Mouse (Mus musculus) MEL (cell line): ENCODE data around the gene Dclre1b. TPM values are rescaled to one million over a fixed set of nuclear protein-coding genes. Genes with fewer than 3 reads are reported as not detected.

Source experiments
- DNase-seq: peaks from one replicate; pipeline ENCODE4 v3.0.0; 2011; ENCODE audit warnings: low read depth, low spot score
- H3K27ac ChIP-seq: 2 replicates; pipeline ENCODE4 v1.5.1; 2012; ENCODE audit warnings: low read depth, mild to moderate bottlenecking, control low read depth, low read length, moderate library complexity; ENCODE audit not compliant: control insufficient read depth
- H3K27me3 ChIP-seq, 2 experiments: fragments of 150-350 bp in 1 of 2; sonication (generic) in 1 of 2; 2 replicates each; pipeline ENCODE4 v1.6.1; 2012; ENCODE audit warnings: low read length in 2 of 2, mild to moderate bottlenecking in 2 of 2, improper control_type of control experiment in 1 of 2, moderate library complexity in 1 of 2; ENCODE audit not compliant: insufficient read depth in 2 of 2, control insufficient read depth in 1 of 2
- H3K36me3 ChIP-seq, 2 experiments: 2 replicates each; pipeline ENCODE4 v1.6.1; 2012 to 2014; ENCODE audit warnings: low read length in 2 of 2, improper control_type of control experiment in 1 of 2, inconsistent platforms in 1 of 2, mild to moderate bottlenecking in 1 of 2; ENCODE audit not compliant: insufficient read depth in 2 of 2, control insufficient read depth in 1 of 2
- H3K4me1 ChIP-seq, 2 experiments: fragments of 150-350 bp in 1 of 2; sonication (generic) in 1 of 2; 2 replicates each; pipeline ENCODE4 v1.6.1; 2012; ENCODE audit warnings: low read length in 2 of 2, improper control_type of control experiment in 1 of 2, mild to moderate bottlenecking in 1 of 2; ENCODE audit not compliant: insufficient read depth in 2 of 2, control insufficient read depth in 1 of 2
- H3K4me3 ChIP-seq, 2 experiments: fragments of 150-350 bp in 1 of 2; sonication (generic) in 1 of 2; 2 replicates each; pipeline ENCODE4 v1.5.1; 2012; ENCODE audit warnings: low read depth in 2 of 2, low read length in 2 of 2, mild to moderate bottlenecking in 2 of 2, moderate library complexity in 2 of 2, control low read depth in 1 of 2, improper control_type of control experiment in 1 of 2; ENCODE audit not compliant: control insufficient read depth in 1 of 2, insufficient read depth in 1 of 2
- H3K79me2 ChIP-seq: 2 replicates; pipeline ENCODE4 v1.6.1; 2012; ENCODE audit warnings: mild to moderate bottlenecking, low read length, moderate library complexity; ENCODE audit not compliant: control insufficient read depth, poor library complexity, insufficient read depth
- H3K9ac ChIP-seq: 2 replicates; pipeline ENCODE4 v1.6.1; 2012; ENCODE audit warnings: low read depth, mild to moderate bottlenecking, control low read depth, low read length, moderate library complexity; ENCODE audit not compliant: control insufficient read depth, poor library complexity, severe bottlenecking
- H3K9me3 ChIP-seq: fragments of 150-350 bp; sonication (generic); replicated peaks from 2 replicates; pipeline ENCODE4 v1.6.1; 2012; ENCODE audit warnings: mild to moderate bottlenecking, low read length, improper control_type of control experiment, moderate library complexity; ENCODE audit not compliant: insufficient read depth
- BHLHE40 ChIP-seq: IDR thresholded peaks from 2 replicates; pipeline ENCODE4 v1.6.1; 2012; ENCODE audit warnings: low read depth, mild to moderate bottlenecking, inconsistent platforms, low read length, improper control_type of control experiment, borderline replicate concordance
- CHD1 ChIP-seq: IDR thresholded peaks from 2 replicates; pipeline ENCODE4 v1.6.1; 2012; ENCODE audit warnings: low read depth, mild to moderate bottlenecking, inconsistent platforms, low read length, improper control_type of control experiment
- CHD2 ChIP-seq: IDR thresholded peaks from 2 replicates; pipeline ENCODE4 v1.6.1; 2011; ENCODE audit warnings: low read length, improper control_type of control experiment
- CTCF ChIP-seq, 3 experiments: IDR thresholded peaks in 2 of 3; conservative IDR thresholded peaks in 1 of 3; 2 replicates each; pipeline ENCODE4 v1.5.1; 2011 to 2012; ENCODE audit warnings: low read length in 3 of 3, low read depth in 2 of 3, mild to moderate bottlenecking in 2 of 3, improper control_type of control experiment in 1 of 3, inconsistent platforms in 1 of 3, mixed read lengths in 1 of 3, moderate library complexity in 1 of 3; ENCODE audit not compliant: control insufficient read depth in 1 of 3, insufficient read depth in 1 of 3, poor library complexity in 1 of 3, severe bottlenecking in 1 of 3
- E2F4 ChIP-seq: IDR thresholded peaks from 2 replicates; pipeline ENCODE4 v1.6.1; 2011; ENCODE audit warnings: low read depth, low read length, improper control_type of control experiment, borderline replicate concordance
- GABPA ChIP-seq: IDR thresholded peaks from 2 replicates; pipeline ENCODE4 v1.6.1; 2012; ENCODE audit warnings: low read depth, mild to moderate bottlenecking, inconsistent platforms, low read length, improper control_type of control experiment, moderate library complexity
- GATA1 ChIP-seq: IDR thresholded peaks from 2 replicates; pipeline ENCODE4 v1.6.1; 2011; ENCODE audit warnings: low read depth, low read length, improper control_type of control experiment
- HCFC1 ChIP-seq: IDR thresholded peaks from 2 replicates; pipeline ENCODE4 v1.6.1; 2012; ENCODE audit warnings: low read depth, mild to moderate bottlenecking, inconsistent platforms, low read length, improper control_type of control experiment, moderate library complexity
- KAT2A ChIP-seq: conservative IDR thresholded peaks from 2 replicates; pipeline ENCODE4 v1.6.1; 2012; ENCODE audit warnings: low read depth, low read length, improper control_type of control experiment, inconsistent platforms
- MAX ChIP-seq: IDR thresholded peaks from 2 replicates; pipeline ENCODE4 v1.6.1; 2011; ENCODE audit warnings: low read length, improper control_type of control experiment
- MAZ ChIP-seq: IDR thresholded peaks from 2 replicates; pipeline ENCODE4 v1.6.1; 2012; ENCODE audit warnings: low read depth, mild to moderate bottlenecking, inconsistent platforms, low read length, improper control_type of control experiment
- MEF2A ChIP-seq: IDR thresholded peaks from 2 replicates; pipeline ENCODE4 v1.6.1; 2014; ENCODE audit warnings: low read depth, mild to moderate bottlenecking, inconsistent platforms, low read length, improper control_type of control experiment; ENCODE audit not compliant: poor library complexity, insufficient replicate concordance, severe bottlenecking; ENCODE audit errors: extremely low read depth
- MYC ChIP-seq: IDR thresholded peaks from 2 replicates; pipeline ENCODE4 v1.6.1; 2011; ENCODE audit warnings: low read depth, mild to moderate bottlenecking, low read length, improper control_type of control experiment, moderate library complexity
- NELFE ChIP-seq: IDR thresholded peaks from 2 replicates; pipeline ENCODE4 v1.6.1; 2011; ENCODE audit warnings: low read depth, low read length, improper control_type of control experiment
- NRF1 ChIP-seq: IDR thresholded peaks from 2 replicates; pipeline ENCODE4 v1.6.1; 2014; ENCODE audit warnings: low read depth, mild to moderate bottlenecking, inconsistent platforms, low read length, improper control_type of control experiment, moderate library complexity; ENCODE audit not compliant: poor library complexity, insufficient read depth, severe bottlenecking
- POLR2AphosphoS2 ChIP-seq: IDR thresholded peaks from 2 replicates; pipeline ENCODE4 v1.6.1; 2011; ENCODE audit warnings: low read length, improper control_type of control experiment
- UBTF ChIP-seq: IDR thresholded peaks from 2 replicates; pipeline ENCODE4 v1.6.1; 2012; ENCODE audit warnings: low read depth, mild to moderate bottlenecking, inconsistent platforms, low read length, improper control_type of control experiment, moderate library complexity, borderline replicate concordance; ENCODE audit not compliant: insufficient read depth
- USF1 ChIP-seq: IDR thresholded peaks from 2 replicates; pipeline ENCODE4 v1.6.1; 2014; ENCODE audit warnings: low read depth, mild to moderate bottlenecking, inconsistent platforms, low read length, improper control_type of control experiment, moderate library complexity
- ZKSCAN1 ChIP-seq: IDR thresholded peaks from 2 replicates; pipeline ENCODE4 v1.6.1; 2012; ENCODE audit warnings: low read depth, mild to moderate bottlenecking, inconsistent platforms, low read length, improper control_type of control experiment, moderate library complexity
- ZNF384 ChIP-seq: IDR thresholded peaks from 2 replicates; pipeline ENCODE4 v1.6.1; 2012; ENCODE audit warnings: low read depth, mild to moderate bottlenecking, inconsistent platforms, low read length, improper control_type of control experiment
- polyA plus RNA-seq, 2 experiments: library from polyadenylated mRNA; stranded (reverse) in 1 of 2; unstranded in 1 of 2; fragments of >175 nt in 1 of 2; fragments of >200 nt in 1 of 2; gene quantifications; 2 replicates each; pipeline versions ENCODE4 v1.2.1 to v1.2.4; 2012; ENCODE audit warnings: low replicate concordance in 2 of 2, low read depth in 1 of 2; ENCODE audit not compliant: insufficient read length in 2 of 2, insufficient read depth in 1 of 2, missing spikeins in 1 of 2
- total RNA-seq: library from RNA; depleted of rRNA; stranded (reverse); fragments of 300-350 nt; gene quantifications from 2 replicates; pipeline ENCODE4 v1.2.3, GENCODE M21; 2012

Gene Dclre1b
- total and polyA plus RNA-seq, 3 experiments: 11.2 to 25.3 TPM; not detected in 1

- TF ChIP-seq MAX: no peak
- TF ChIP-seq USF1: no peak
- TF ChIP-seq ZNF384: no peak
- TF ChIP-seq MYC: no peak
- no peak for TF ChIP-seq NELFE
- TF ChIP-seq GABPA: no peak
- TF ChIP-seq GATA1: no peak
- TF ChIP-seq CTCF (IDR thresholded peaks at IDR 0.05 in 2 of 3, conservative IDR thresholded peaks at IDR 0.05 in 1 of 3; ENCODE audit: control insufficient read depth in 1 of 3, insufficient read depth in 1 of 3, low read depth in 2 of 3, low read length in 3 of 3, poor library complexity in 1 of 3, severe bottlenecking in 1 of 3): no peak
- no peak for TF ChIP-seq E2F4
- TF ChIP-seq CHD1: no peak
- no peak for TF ChIP-seq UBTF
- TF ChIP-seq POLR2AphosphoS2: no peak
- no peak for TF ChIP-seq HCFC1
- TF ChIP-seq BHLHE40: no peak
- no peak for DNase-seq
- Histone ChIP-seq H3K27ac (no peak overlapping the region), H3K4me1 (no peaks in the 10 kb centered on the region), H3K36me3 (peaks cover 0 to 25% of the 10 kb centered on the region in 2 experiments; a peak in 2 of 4 replicates), H3K9me3 (no peaks in the 10 kb centered on the region), H3K79me2 (no peaks in the 10 kb centered on the region), H3K4me3 (no peak overlapping the region), H3K9ac (no peak overlapping the region), H3K27me3 (no peaks in the 10 kb centered on the region)
These were observed 52.3 kb downstream of the Dclre1b start for GRCm38 (mm10) chr3:103756920-103757319.

- Histone ChIP-seq H3K27ac (no peak overlapping the region), H3K79me2 (no peaks in the 10 kb centered on the region), H3K36me3 (peaks cover 0 to 23% of the 10 kb centered on the region in 2 experiments; a peak in 2 of 4 replicates), H3K9ac (no peak overlapping the region), H3K4me3 (no peak overlapping the region), H3K9me3 (no peaks in the 10 kb centered on the region), H3K4me1 (no peaks in the 10 kb centered on the region), H3K27me3 (no peaks in the 10 kb centered on the region)
- no peak for TF ChIP-seq ZKSCAN1
- TF ChIP-seq MEF2A: no peak
- no peak for DNase-seq
These were observed 53.9 kb downstream of the Dclre1b start for GRCm38 (mm10) chr3:103755351-103755750.

GRCm38 (mm10) chr3:103751558-103751957 lies 57.7 kb downstream of the Dclre1b start:
- H3K9me3 ChIP-seq: no peaks in the 10 kb centered on the region
- no peak overlapping the region for H3K27ac ChIP-seq
- no peaks in the 10 kb centered on the region for H3K79me2 ChIP-seq
- no peaks in the 10 kb centered on the region for H3K27me3 ChIP-seq
- peaks cover 0 to 18% of the 10 kb centered on the region in 2 experiments; a peak in 3 of 4 replicates for H3K36me3 ChIP-seq
- H3K4me3 ChIP-seq: no peak overlapping the region
- no peak for TF ChIP-seq MAZ
- no peak for TF ChIP-seq POLR2AphosphoS2
- no peak for TF ChIP-seq KAT2A
- no peak for TF ChIP-seq NRF1
- no peak for TF ChIP-seq CHD2
- no peak for TF ChIP-seq CTCF (IDR thresholded peaks at IDR 0.05 in 2 of 3, conservative IDR thresholded peaks at IDR 0.05 in 1 of 3; ENCODE audit: control insufficient read depth in 1 of 3, insufficient read depth in 1 of 3, low read depth in 2 of 3, low read length in 3 of 3, poor library complexity in 1 of 3, severe bottlenecking in 1 of 3)
- peaks cover 0 to 3% of the 10 kb centered on the region in 2 experiments; a peak in 1 of 4 replicates for H3K4me1 ChIP-seq
- no peak overlapping the region for H3K9ac ChIP-seq
- DNase-seq: no peak
